Mouse (Mus musculus): Measurements from ENCODE around the gene Dvl3. TPM values are rescaled to one million over a fixed set of nuclear protein-coding genes. Genes with fewer than 3 reads are reported as not detected.
A peak's percentile ranks its signal among the peaks of the same experiment; 100 is the strongest.

Gene Dvl3
- total and polyA plus RNA-seq, 3 experiments, result 4.1 to 20.5 TPM; not detected in 1

- H3K4me1 ChIP-seq (ENCODE audit: control insufficient read depth in 1 of 2, insufficient read depth in 2 of 2, low read length in 2 of 2), result peaks cover 11 to 38% of the 10 kb centered on the region in 2 experiments
- no peaks in the 10 kb centered on the region for H3K27me3 ChIP-seq (ENCODE audit: control insufficient read depth in 1 of 2, insufficient read depth in 2 of 2, low read length in 2 of 2)
- peak overlapping the region; percentile 40 for H3K27ac ChIP-seq (ENCODE audit: control insufficient read depth, low read depth, low read length)
- no peak overlapping the region for H3K9ac ChIP-seq (ENCODE audit: control insufficient read depth, low read depth, low read length, poor library complexity, severe bottlenecking)
- peak; percentile 80 for DNase-seq (ENCODE audit: low read depth, low spot score)
- H3K79me2 ChIP-seq (ENCODE audit: control insufficient read depth, insufficient read depth, low read length, poor library complexity), result peaks cover 24% of the 10 kb centered on the region
- peaks cover 9 to 37% of the 10 kb centered on the region in 2 experiments for H3K36me3 ChIP-seq (ENCODE audit: control insufficient read depth in 1 of 2, insufficient read depth in 2 of 2, low read length in 2 of 2)
- TF ChIP-seq ZMIZ1 (IDR thresholded peaks at IDR 0.05; ENCODE audit: low read depth, low read length) (no peak), CHD2 (IDR thresholded peaks at IDR 0.05; ENCODE audit: low read length) (no peak), TCF12 (IDR thresholded peaks at IDR 0.05; ENCODE audit: low read depth, low read length) (peak; percentile 40; the same call in 1 of the 2 replicates), JUND (IDR thresholded peaks at IDR 0.05; ENCODE audit: low read depth, low read length) (no peak), EP300 (IDR thresholded peaks at IDR 0.05; ENCODE audit: low read depth in 1 of 2, low read length in 2 of 2) (peak; percentile 26 to 51; a peak in 3 of 4 replicates), MAX (IDR thresholded peaks at IDR 0.05; ENCODE audit: low read length) (no peak), GATA1 (IDR thresholded peaks at IDR 0.05; ENCODE audit: low read depth, low read length) (peak; percentile 84), MXI1 (IDR thresholded peaks at IDR 0.05; ENCODE audit: low read depth, low read length) (peak; percentile 39; the same call in 1 of the 2 replicates), USF1 (IDR thresholded peaks at IDR 0.05; ENCODE audit: low read depth, low read length) (peak; percentile 55), MYC (IDR thresholded peaks at IDR 0.05; ENCODE audit: low read depth, low read length) (peak; percentile 61; the same call in 1 of the 2 replicates), RCOR1 (IDR thresholded peaks at IDR 0.05; ENCODE audit: low read depth, low read length) (peak; percentile 39; the same call in 1 of the 2 replicates), SIN3A (IDR thresholded peaks at IDR 0.05; ENCODE audit: low read length) (peak; percentile 48; the same call in 1 of the 2 replicates), ZNF384 (IDR thresholded peaks at IDR 0.05; ENCODE audit: low read depth, low read length) (peak; percentile 58), ETS1 (IDR thresholded peaks at IDR 0.05; ENCODE audit: low read depth, low read length) (peak; percentile 76), RAD21 (IDR thresholded peaks at IDR 0.05; ENCODE audit: low read depth, low read length) (no peak), HCFC1 (IDR thresholded peaks at IDR 0.05; ENCODE audit: low read depth, low read length) (0 out of 2 replicates have a peak, but pooled peaks have one; percentile 35), TAL1 (IDR thresholded peaks at IDR 0.05; ENCODE audit: low read length) (0 out of 2 replicates have a peak, but pooled peaks have one; percentile 40)
- no peaks in the 10 kb centered on the region for H3K9me3 ChIP-seq (replicated peaks; ENCODE audit: insufficient read depth, low read length)
- H3K4me3 ChIP-seq (ENCODE audit: control insufficient read depth in 1 of 2, insufficient read depth in 1 of 2, low read depth in 2 of 2, low read length in 2 of 2), result no peak overlapping the region
These were observed 22.9 kb downstream of the Dvl3 start for GRCm38 (mm10) chr16:20539649-20540048.

- H3K79me2 ChIP-seq (ENCODE audit: control insufficient read depth, insufficient read depth, low read length, poor library complexity), result peaks cover 23% of the 10 kb centered on the region
- no peak overlapping the region for H3K27ac ChIP-seq (ENCODE audit: control insufficient read depth, low read depth, low read length)
- H3K4me3 ChIP-seq (ENCODE audit: control insufficient read depth in 1 of 2, insufficient read depth in 1 of 2, low read depth in 2 of 2, low read length in 2 of 2), result no peak overlapping the region
- peaks cover 11 to 38% of the 10 kb centered on the region in 2 experiments for H3K4me1 ChIP-seq (ENCODE audit: control insufficient read depth in 1 of 2, insufficient read depth in 2 of 2, low read length in 2 of 2)
- H3K9ac ChIP-seq (ENCODE audit: control insufficient read depth, low read depth, low read length, poor library complexity, severe bottlenecking), result no peak overlapping the region
- H3K36me3 ChIP-seq (ENCODE audit: control insufficient read depth in 1 of 2, insufficient read depth in 2 of 2, low read length in 2 of 2), result peaks cover 9 to 37% of the 10 kb centered on the region in 2 experiments
- TF ChIP-seq TBP (IDR thresholded peaks at IDR 0.05; ENCODE audit: low read depth, low read length) (no peak), ZKSCAN1 (IDR thresholded peaks at IDR 0.05; ENCODE audit: low read depth, low read length) (no peak), TAL1 (IDR thresholded peaks at IDR 0.05; ENCODE audit: low read length) (no peak), ZC3H11A (IDR thresholded peaks at IDR 0.05; ENCODE audit: low read depth, low read length) (no peak), MAFK (IDR thresholded peaks at IDR 0.05; ENCODE audit: borderline replicate concordance, low read depth, low read length) (no peak)
- no peaks in the 10 kb centered on the region for H3K27me3 ChIP-seq (ENCODE audit: control insufficient read depth in 1 of 2, insufficient read depth in 2 of 2, low read length in 2 of 2)
- DNase-seq (ENCODE audit: low read depth, low spot score), result no peak
- H3K9me3 ChIP-seq (replicated peaks; ENCODE audit: insufficient read depth, low read length), result no peaks in the 10 kb centered on the region
These were observed 23.7 kb downstream of the Dvl3 start for GRCm38 (mm10) chr16:20540438-20540837.

All from MEL (cell line).